In the genomic region with DNA sequence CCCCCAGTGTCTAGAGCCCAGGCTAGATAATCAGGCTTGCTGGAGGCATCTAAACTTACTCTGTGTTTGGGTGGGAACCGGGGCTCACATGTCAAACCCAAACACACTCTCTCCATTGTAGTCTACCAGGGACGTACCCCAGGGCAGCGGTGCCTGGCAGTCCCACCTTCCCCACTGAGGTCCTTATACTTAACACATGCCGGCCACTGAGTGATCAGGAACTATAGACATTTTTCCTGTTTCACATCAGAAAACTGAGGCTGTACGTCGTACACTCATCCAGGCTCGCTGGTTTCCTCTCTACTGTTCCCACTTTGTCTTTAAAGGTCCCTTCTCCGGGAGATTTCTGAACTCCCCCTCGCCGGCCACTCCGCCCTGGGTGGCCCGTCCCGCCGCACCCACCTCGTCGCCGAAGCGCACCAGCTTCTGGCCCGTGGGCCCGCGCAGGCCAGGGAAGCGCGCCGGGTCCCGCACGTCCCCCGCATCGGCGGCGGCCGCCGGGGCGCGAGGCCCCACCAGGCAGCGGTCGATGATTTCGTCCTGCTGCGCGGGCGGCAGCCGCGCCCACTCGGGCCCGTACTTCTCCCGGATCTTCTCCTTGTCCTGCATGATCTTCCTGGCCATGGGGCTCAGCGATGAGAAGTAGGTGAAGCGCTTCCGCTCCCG, we compare ENCODE assay signal across 8 mouse cellular contexts. TPM values are rescaled to one million over a fixed set of nuclear protein-coding genes. Genes with fewer than 3 reads are reported as not detected.
DNase-seq lines count a peak whose midpoint lies in the region; ATAC-seq and TF ChIP-seq lines count a peak whose summit lies in the region.

No protein-coding gene starts in this region.

- H3K36me3 ChIP-seq in lung, embryonic 14.5 days (ENCODE audit: insufficient read depth) = no peaks in the 10 kb centered on the region
- H3K36me3 ChIP-seq in forebrain, embryonic 13.5 days (ENCODE audit: poor library complexity, severe bottlenecking) = no peaks in the 10 kb centered on the region
- H3K36me3 ChIP-seq in limb, embryonic 10.5 days = peaks cover 6% of the 10 kb centered on the region

- no peaks in the 10 kb centered on the region for H3K9me3 ChIP-seq in lung, embryonic 14.5 days (ENCODE audit: low read depth, low read length)
- H3K9me3 ChIP-seq in forebrain, embryonic 13.5 days (replicated peaks) = no peaks in the 10 kb centered on the region
- no peaks in the 10 kb centered on the region for H3K9me3 ChIP-seq in limb, embryonic 10.5 days (replicated peaks)

- H3K27ac ChIP-seq in lung, embryonic 14.5 days (ENCODE audit: low read depth) = peak overlapping the region; percentile 89
- H3K27ac ChIP-seq in forebrain, embryonic 13.5 days = peak overlapping the region; percentile 76
- H3K27ac ChIP-seq in limb, embryonic 10.5 days = peak overlapping the region; percentile 94

- H3K4me2 ChIP-seq in lung, embryonic 14.5 days = peak overlapping the region; percentile 89
- H3K4me2 ChIP-seq in forebrain, embryonic 13.5 days = peak overlapping the region; percentile 83

- peak overlapping the region; percentile 89 for H3K9ac ChIP-seq in lung, embryonic 14.5 days
- peak overlapping the region; percentile 87 for H3K9ac ChIP-seq in forebrain, embryonic 13.5 days

- H3K4me3 ChIP-seq in lung, embryonic 14.5 days (ENCODE audit: low read depth, low read length) = peak overlapping the region; percentile 85
- H3K4me3 ChIP-seq in forebrain, embryonic 13.5 days = peak overlapping the region; percentile 79
- H3K4me3 ChIP-seq in limb, embryonic 10.5 days = peak overlapping the region; percentile 91

- peaks cover 23% of the 10 kb centered on the region for H3K4me1 ChIP-seq in lung, embryonic 14.5 days (ENCODE audit: insufficient read depth)
- peaks cover 50% of the 10 kb centered on the region for H3K4me1 ChIP-seq in forebrain, embryonic 13.5 days
- peaks cover 38% of the 10 kb centered on the region for H3K4me1 ChIP-seq in limb, embryonic 10.5 days

- TF ChIP-seq CTCF in lung, embryonic 14.5 days (IDR thresholded peaks at IDR 0.05; ENCODE audit: low read depth) = no peak

- under 1% methylated on average over 49 of the region's 49 CpGs for WGBS in lung, embryonic 14.5 days
- WGBS in forebrain, embryonic 13.5 days = under 1% methylated on average over 49 of the region's 49 CpGs
- WGBS in limb, embryonic 10.5 days = under 1% methylated on average over 49 of the region's 49 CpGs

- peak; percentile 55 for ATAC-seq in lung, embryonic 14.5 days (ENCODE audit: insufficient read depth)
- ATAC-seq in forebrain, embryonic 13.5 days = peak; percentile 44

- H3K27me3 ChIP-seq in lung, embryonic 14.5 days (ENCODE audit: insufficient read depth, low read length) = no peaks in the 10 kb centered on the region
- H3K27me3 ChIP-seq in forebrain, embryonic 13.5 days = no peaks in the 10 kb centered on the region
- H3K27me3 ChIP-seq in limb, embryonic 10.5 days (ENCODE audit: low read depth, poor library complexity, severe bottlenecking) = no peaks in the 10 kb centered on the region

- no peak for DNase-seq in lung, embryonic 14.5 days
- no peak for DNase-seq in lung, postnatal 36 days
- peak; percentile 37 for DNase-seq in adipocyte (ENCODE audit: low spot score)
- no peak for DNase-seq in limb, embryonic 10.5 days (ENCODE audit: low spot score)
- peak; percentile 40 for DNase-seq in naive thymus-derived CD4-positive, alpha-beta T cell, adult 2 months (ENCODE audit: low read depth)
- DNase-seq in layer of hippocampus, postnatal 14 days (ENCODE audit: low spot score in 2 of 2) = no peak
- DNase-seq in left cerebral cortex, adult 11 months (ENCODE audit: low spot score) = no peak

RNA-seq across cellular contexts. Expression of gene 2310022B05Rik, which starts 0.6 kb away (rescaled TPM):
- polyA plus RNA-seq in lung, embryonic 14.5 days (2014; fragmentation: Nextera tagmentation; extraction: Ambion mirVana) = 45.6 and 46.0 TPM in 2 replicates
- polyA plus RNA-seq in forebrain, embryonic 13.5 days (2015; fragmentation: Nextera tagmentation; extraction: Ambion mirVana) = 18.0 and 19.2 TPM in 2 replicates
- polyA plus RNA-seq in limb, embryonic 10.5 days (2016; fragmentation: Nextera tagmentation; extraction: Ambion mirVana) = 22.7 and 23.5 TPM in 2 replicates
- total RNA-seq in layer of hippocampus, postnatal 14 days (2021) = 10 to 100 TPM; 94.7 to 99.2 TPM

RNA-seq across cellular contexts. Expression of gene Ttc13, which starts 59.2 kb away (rescaled TPM):
- polyA plus RNA-seq in lung, embryonic 14.5 days (2014; fragmentation: Nextera tagmentation; extraction: Ambion mirVana) = 52.5 and 54.7 TPM in 2 replicates
- 48.4 and 54.8 TPM in 2 replicates for polyA plus RNA-seq in forebrain, embryonic 13.5 days (2015; fragmentation: Nextera tagmentation; extraction: Ambion mirVana)
- 45.5 and 51.9 TPM in 2 replicates for polyA plus RNA-seq in limb, embryonic 10.5 days (2016; fragmentation: Nextera tagmentation; extraction: Ambion mirVana)
- 10 to 100 TPM; 51.8 to 54.9 TPM for total RNA-seq in layer of hippocampus, postnatal 14 days (2021)

RNA-seq across cellular contexts. Expression of gene Arv1, which starts 59.4 kb away (rescaled TPM):
- polyA plus RNA-seq in lung, embryonic 14.5 days (2014; fragmentation: Nextera tagmentation; extraction: Ambion mirVana) = 26.4 and 27.2 TPM in 2 replicates
- polyA plus RNA-seq in forebrain, embryonic 13.5 days (2015; fragmentation: Nextera tagmentation; extraction: Ambion mirVana) = 29.9 and 36.0 TPM in 2 replicates
- polyA plus RNA-seq in limb, embryonic 10.5 days (2016; fragmentation: Nextera tagmentation; extraction: Ambion mirVana) = 33.6 and 33.8 TPM in 2 replicates
- total RNA-seq in layer of hippocampus, postnatal 14 days (2021) = 10 to 100 TPM; 11.3 to 13.3 TPM

Comparison
In these comparisons a context has a peak if more than half of its experiments do, and no peak if none do; other contexts are left out.
1. DNase-seq: peak in adipocyte (single experiment) and naive thymus-derived CD4-positive, alpha-beta T cell, adult 2 months (single experiment); none in lung, embryonic 14.5 days (single experiment), lung, postnatal 36 days (single experiment), limb, embryonic 10.5 days (single experiment), layer of hippocampus, postnatal 14 days (0 of 2) and left cerebral cortex, adult 11 months (single experiment).
2. Peak in every context shown above with its lines, with median percentiles within 50 percentile points of each other: H3K27ac ChIP-seq and H3K4me3 ChIP-seq.